Mouse (Mus musculus) adrenal gland, adult (tissue): Measurements from ENCODE around the gene Mrpl54.

Source experiments
- DNase-seq, 2 experiments: peaks; one replicate each; pipeline ENCODE4 v3.0.0; 2022 to 2023; ENCODE audit warnings: low spot score in 1 of 2; ENCODE audit not compliant: inconsistent age in 2 of 2

The Mrpl54 gene

GRCm38 (mm10) chr10:81265540-81265939 lies 1.2 kb downstream of the Mrpl54 start:
- DNase-seq = no peak

DNA sequence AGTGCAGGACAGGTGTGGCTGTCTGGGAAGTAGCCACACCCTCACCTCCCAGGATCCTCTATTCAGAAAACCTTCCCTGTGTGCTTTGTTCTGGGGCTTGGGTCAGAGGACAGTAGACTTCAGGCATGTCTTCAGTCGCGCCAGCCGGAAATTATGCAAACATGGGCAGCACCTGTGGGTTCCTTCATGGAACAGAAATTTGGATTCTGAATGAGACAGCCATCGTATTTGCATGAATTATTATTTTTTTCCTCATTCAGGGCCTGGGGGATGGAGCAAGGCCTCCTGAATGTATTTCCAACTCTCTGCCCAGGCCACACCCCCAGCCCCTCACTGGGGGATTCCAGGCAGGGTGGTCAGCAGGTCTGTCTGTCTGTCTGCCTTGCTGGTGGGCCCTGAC lies 5.7 kb downstream of the Mrpl54 start:
- no peak for DNase-seq

GRCm38 (mm10) chr10:81259225-81259884 lies 7.4 kb downstream of the Mrpl54 start:
- DNase-seq = no peak

- no peak for DNase-seq
These were observed 9.3 kb downstream of the Mrpl54 start for GRCm38 (mm10) chr10:81257158-81258039.

DNA sequence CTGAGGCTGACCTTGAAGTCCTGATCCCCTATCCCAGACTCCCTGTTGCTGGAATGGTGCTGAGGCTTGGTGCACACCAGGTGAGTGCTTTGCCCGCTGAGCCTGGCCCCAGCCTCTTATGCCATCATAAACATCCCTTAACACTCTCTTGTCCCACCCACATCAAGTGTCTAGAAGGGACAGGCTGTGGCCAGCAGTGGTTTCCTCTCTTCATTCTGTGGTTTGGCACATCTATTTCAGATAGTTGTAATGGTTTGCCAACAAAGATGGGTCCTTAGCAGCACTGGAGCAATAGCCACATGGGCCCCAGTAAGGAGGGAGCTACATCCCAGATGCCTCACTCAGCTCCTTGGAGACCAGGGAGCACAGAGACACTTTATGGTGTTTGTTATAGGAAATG lies 11.8 kb downstream of the Mrpl54 start:
- no peak for DNase-seq

- DNase-seq = peak in 1 of 2 experiments; percentile 65
These were observed 14.0 kb downstream of the Mrpl54 start, which contains the start of gene Matk for GRCm38 (mm10) chr10:81252424-81253419. Gene Matk (plus strand): TSS chr10:81252935.

DNA sequence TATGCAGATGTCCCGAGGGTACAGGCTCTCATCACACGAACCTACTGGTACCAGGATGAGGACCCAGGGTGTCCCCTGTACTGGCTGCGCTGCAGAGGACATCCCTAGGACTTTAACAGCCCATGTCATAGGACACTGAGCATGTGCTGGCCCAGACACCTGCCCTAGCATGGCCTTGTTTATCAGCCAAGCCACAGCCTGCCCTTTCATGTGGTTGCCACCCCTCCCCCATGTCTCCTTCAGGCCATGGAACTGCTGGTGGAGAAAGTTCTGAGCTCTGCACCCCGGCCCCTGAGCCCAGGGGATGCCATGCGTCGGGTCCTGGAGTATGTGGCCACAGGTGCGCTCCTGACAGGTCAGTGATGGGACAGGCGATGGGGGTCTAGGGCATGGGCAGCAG lies 17.3 kb downstream of the Mrpl54 start:
- no peak for DNase-seq

DNA sequence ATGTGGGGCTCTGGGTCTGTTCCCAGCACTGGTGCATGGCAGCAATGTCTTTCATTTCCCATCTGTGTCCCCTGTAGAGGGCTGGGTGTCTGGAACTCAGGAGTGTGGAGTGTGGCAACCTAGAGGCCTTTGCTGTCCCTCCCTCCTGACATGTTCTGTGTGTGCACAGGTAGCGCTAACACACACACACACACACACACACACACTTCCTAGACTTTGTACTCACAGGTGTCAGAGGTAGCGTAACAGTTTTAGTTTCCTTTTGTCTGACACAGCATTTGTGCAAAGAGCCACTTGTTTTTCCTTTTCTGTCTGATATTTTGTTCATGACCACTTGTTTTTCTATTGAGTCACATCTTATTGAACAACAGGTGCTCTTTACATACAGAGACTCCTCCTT lies 18.9 kb downstream of the Mrpl54 start:
- no peak for DNase-seq

- no peak for DNase-seq
These were observed 21.6 kb downstream of the Mrpl54 start for GRCm38 (mm10) chr10:81245166-81245565.

- DNase-seq = peak; percentile 75 to 92
These were observed 22.1 kb downstream of the Mrpl54 start for GRCm38 (mm10) chr10:81244595-81244994.

DNA sequence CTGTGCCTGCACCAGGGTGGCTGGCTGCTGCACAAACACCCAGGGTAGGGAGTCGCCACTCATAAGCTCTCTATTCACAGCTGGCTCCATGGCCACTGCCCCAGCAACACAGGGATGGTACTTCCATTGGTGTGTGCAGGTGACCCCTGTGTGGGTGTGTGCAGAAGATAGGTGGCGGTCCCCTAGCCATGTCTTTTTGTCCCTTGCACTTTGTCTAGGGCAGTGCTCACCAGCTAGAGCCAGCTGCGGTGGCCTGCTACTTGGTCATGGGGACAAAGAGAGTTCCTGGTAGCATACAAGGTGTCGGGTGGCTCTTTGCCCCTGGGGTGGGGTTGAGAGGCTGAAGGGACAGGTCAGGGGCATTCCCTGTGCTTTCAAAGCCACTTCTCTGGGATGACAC lies 22.6 kb downstream of the Mrpl54 start:
- no peak for DNase-seq

- DNase-seq = no peak
These were observed 24.7 kb downstream of the Mrpl54 start for GRCm38 (mm10) chr10:81242021-81242420.

DNA sequence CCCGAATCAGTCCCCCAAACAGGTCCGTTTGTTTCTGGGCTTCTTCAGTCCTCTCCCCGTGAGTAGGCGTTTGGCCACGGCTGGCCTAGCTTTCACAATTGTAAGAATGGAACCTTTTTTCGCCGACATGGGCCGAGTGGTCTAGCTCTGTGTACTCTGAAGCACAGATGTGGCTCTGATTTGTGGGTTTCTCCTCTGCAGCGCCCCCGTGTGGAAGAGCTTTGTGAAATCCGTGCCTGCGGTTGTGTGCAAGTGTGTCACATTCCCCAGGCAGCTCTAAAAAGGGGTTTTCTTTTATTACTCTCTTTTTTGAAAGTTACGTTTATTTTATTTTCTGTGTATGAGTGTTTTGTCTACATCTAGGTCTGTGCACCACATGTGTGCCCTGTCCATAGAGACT lies 25.9 kb downstream of the Mrpl54 start:
- DNase-seq = peak; percentile 12 to 75

GRCm38 (mm10) chr10:81238618-81239017 lies 28.1 kb downstream of the Mrpl54 start:
- no peak for DNase-seq

DNA sequence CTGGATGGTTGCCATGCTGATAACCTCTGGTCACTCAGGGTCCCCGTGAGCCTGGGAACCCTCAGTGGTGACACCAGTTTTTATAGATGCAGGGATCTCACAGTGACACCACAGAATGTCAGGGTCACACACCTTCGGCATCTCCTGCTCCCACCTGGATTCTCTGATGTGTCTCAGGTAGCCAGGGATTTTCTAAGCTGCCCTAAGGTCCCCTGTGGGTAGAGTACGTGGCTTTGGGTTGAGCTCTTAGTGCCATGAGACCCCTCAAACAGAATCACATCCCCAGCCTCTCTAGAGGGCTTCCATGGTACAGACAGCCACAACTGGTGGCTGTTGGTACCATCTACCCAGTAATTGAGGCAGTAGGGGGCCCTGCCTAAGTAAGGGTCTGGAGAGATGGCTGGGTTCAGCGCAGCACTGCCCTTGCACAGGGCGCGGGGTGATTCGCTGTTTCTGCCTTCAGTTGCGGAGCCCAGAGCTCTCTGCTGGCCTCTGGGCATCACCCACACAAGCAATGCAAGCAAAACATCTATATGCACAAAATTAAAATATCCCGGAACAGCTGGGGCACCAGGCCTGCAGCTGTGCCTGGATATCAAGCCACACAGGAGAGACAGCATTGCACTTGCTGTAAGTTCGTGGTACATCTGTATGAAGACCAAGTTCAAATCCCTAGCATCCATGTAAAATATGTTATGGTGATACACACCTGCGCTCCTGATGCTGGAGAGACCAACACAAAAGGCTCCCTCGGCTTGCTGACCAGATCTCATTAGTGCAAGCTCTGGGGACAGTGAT lies 30.1 kb downstream of the Mrpl54 start:
- DNase-seq = no peak

- DNase-seq = peak; percentile 39 to 60
These were observed 32.5 kb downstream of the Mrpl54 start for GRCm38 (mm10) chr10:81234206-81234605.

GRCm38 (mm10) chr10:81233226-81233585 lies 33.5 kb downstream of the Mrpl54 start:
- DNase-seq = no peak

DNA sequence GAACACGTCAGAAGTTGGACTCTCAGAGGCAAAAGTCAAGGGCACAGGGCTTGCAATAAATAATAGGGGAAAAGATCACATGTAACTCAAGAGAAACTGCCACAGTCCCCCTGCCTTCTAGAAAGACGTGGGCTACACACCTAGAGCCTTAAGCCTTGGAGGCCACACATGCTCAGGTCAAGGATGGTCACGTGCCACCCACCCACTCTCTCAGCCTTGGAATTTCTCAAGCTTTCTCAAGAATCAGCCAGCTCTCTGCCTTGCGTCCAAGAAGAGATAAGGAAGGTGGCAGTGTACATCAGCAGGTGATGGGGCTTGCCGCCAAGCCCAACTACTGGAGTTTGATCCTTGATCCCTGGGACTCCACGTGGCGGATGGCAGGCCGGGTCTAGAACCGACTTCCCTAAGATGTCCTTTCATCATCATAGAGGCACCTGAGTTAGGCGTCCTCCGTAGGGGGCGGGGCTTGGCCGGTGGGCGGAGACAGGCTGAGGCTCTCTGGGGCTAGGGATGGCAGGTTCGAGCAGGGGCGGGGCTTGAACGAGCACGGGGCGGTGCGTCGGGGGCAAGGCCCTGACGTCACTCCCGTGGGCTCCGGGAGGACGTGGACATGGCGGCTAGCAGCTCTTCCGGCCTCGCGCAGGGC lies 34.0 kb downstream of the Mrpl54 start, which contains the start of gene Zfr2:
Gene Zfr2, plus strand, starts transcription at position 576 of the 646 bp plus-strand sequence.
- peak; percentile 96 to 97 for DNase-seq

DNA sequence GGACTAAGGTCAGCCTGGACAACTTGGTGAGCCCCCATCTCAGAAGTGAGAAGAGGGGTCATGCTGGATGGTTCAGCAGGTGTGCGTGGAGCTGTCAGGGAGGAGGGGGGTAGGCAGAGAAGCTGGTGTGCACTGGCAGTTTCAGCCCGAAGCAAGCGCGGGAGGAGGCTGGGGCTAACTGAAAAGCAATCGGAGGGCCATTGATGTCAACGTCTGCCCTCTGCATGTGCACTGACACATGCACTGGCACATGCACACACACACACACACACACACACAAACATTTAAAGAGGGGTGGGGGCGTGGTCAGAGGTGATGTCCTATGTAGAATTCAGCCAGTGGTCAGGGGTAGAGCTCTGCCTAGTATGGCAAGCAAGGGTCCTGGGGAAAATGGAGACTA lies 35.3 kb downstream of the Mrpl54 start:
- peak in 1 of 2 experiments; percentile 28 for DNase-seq
